Mouse (Mus musculus) liver, embryonic 14.5 days (tissue): Measurements from ENCODE around the gene Naglu. TPM values are rescaled to one million over a fixed set of nuclear protein-coding genes. Genes with fewer than 3 reads are reported as not detected.
A peak's percentile ranks its signal among the peaks of the same experiment; 100 is the strongest.

Experiments
- ATAC-seq: fragments of 200-750 bp; cut with Nextera tagmentation; 2 replicates; pipeline ENCODE4 v1.8.0; 2017; ENCODE audit warnings: moderate number of reproducible peaks, mild to moderate bottlenecking, moderate library complexity; ENCODE audit not compliant: insufficient read depth
- DNase-seq, 3 experiments: peaks; one replicate each; pipeline ENCODE4 v3.0.0-alpha.2; 2012 to 2013; ENCODE audit warnings: low read depth in 3 of 3, low spot score in 3 of 3
- H3K27ac ChIP-seq: fragments of 300-500 bp; sonication (generic); 2 replicates; pipeline ENCODE4 v1.5.1; 2014; ENCODE audit warnings: moderate library complexity, mild to moderate bottlenecking, control low read depth, inconsistent platforms
- H3K27me3 ChIP-seq: fragments of 300-500 bp; sonication (generic); 2 replicates; pipeline ENCODE4 v1.6.1; 2014; ENCODE audit warnings: mild to moderate bottlenecking, low read length, moderate library complexity; ENCODE audit not compliant: control insufficient read depth, insufficient read depth
- H3K36me3 ChIP-seq: fragments of 300-500 bp; sonication (generic); replicated peaks from 2 replicates; pipeline ENCODE4 v1.6.1; 2014; ENCODE audit warnings: low read depth; ENCODE audit not compliant: control insufficient read depth, insufficient read depth
- H3K4me1 ChIP-seq, 2 experiments: fragments of 200-500 bp in 1 of 2; fragments of 300-500 bp in 1 of 2; sonication (generic) in 1 of 2; replicated peaks; 2 replicates each; pipeline ENCODE4 v1.6.1; 2012 to 2014; ENCODE audit warnings: antibody characterized with exemption in 1 of 2, inconsistent platforms in 1 of 2, low read length in 1 of 2; ENCODE audit not compliant: control insufficient read depth in 2 of 2, insufficient read depth in 2 of 2
- H3K4me2 ChIP-seq: fragments of 300-500 bp; sonication (generic); 2 replicates; pipeline ENCODE4 v1.6.1; 2014; ENCODE audit warnings: low read depth, mild to moderate bottlenecking, control low read depth, moderate library complexity
- H3K4me3 ChIP-seq, 2 experiments: fragments of 200-500 bp in 1 of 2; fragments of 300-500 bp in 1 of 2; sonication (generic) in 1 of 2; 2 replicates each; pipeline ENCODE4 v1.5.1; 2012 to 2014; ENCODE audit warnings: low read depth in 2 of 2, low read length in 2 of 2, mild to moderate bottlenecking in 2 of 2, control low read depth in 1 of 2, inconsistent platforms in 1 of 2, moderate library complexity in 1 of 2; ENCODE audit not compliant: insufficient read depth in 1 of 2
- H3K9ac ChIP-seq: fragments of 300-500 bp; sonication (generic); replicated peaks from 2 replicates; pipeline ENCODE4 v1.6.1; 2014; ENCODE audit warnings: mild to moderate bottlenecking, control low read depth, moderate library complexity
- H3K9me3 ChIP-seq: fragments of 300-500 bp; sonication (generic); 2 replicates; pipeline ENCODE4 v1.6.1; 2016; ENCODE audit warnings: low read length, mixed read lengths; ENCODE audit not compliant: control insufficient read depth
- CTCF ChIP-seq: IDR thresholded peaks from 2 replicates; pipeline ENCODE4 v1.5.1; 2016; ENCODE audit warnings: antibody characterized with exemption, low read depth, control low read depth
- EP300 ChIP-seq: IDR thresholded peaks from 2 replicates; pipeline ENCODE4 v1.6.1; 2016; ENCODE audit warnings: antibody characterized with exemption, low read depth
- WGBS: fragments of 180-500 bp; shearing (Covaris S2); extraction: QIAGEN DNeasy Blood & Tissue Kit; methylation state at CpG from one replicate; pipeline ENCODE4 v1.1.7; 2014; ENCODE audit not compliant: insufficient replicate concordance; 5-methylcytosine and 5-hydroxymethylcytosine counted together
- polyA plus RNA-seq, 2 experiments: library from polyadenylated mRNA; depleted of rRNA in 1 of 2; stranded (reverse) in 1 of 2; unstranded in 1 of 2; fragments of >200 nt; fragmentation: Nextera tagmentation in 1 of 2; extraction: Ambion mirVana in 1 of 2; gene quantifications; 2 replicates each; pipeline versions ENCODE4 v1.2.1 to v1.2.3; 2012 to 2014

Gene Naglu
- polyA plus RNA-seq, 2 experiments = 3.4 to 4.3 TPM

DNA sequence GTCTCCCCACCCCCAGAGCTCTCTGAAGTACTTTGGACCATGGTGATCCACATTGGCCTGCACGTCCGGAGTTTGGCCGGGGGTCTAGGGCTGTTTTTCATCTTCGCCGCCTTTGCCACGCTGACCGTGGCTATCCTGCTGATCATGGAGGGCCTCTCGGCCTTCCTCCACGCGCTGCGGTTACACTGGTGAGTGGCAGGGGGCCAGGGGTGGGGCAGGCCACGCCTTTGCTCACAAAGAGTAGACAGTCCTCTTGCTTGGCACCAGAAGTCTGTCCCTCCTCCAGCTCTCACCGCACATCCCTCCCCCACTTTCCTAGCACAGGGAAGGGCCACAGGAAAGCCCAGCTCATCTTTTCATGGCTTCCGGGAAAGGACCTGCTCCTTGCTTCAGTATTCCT, 14.4 kb upstream of the Naglu start:
- Histone ChIP-seq H3K4me2 (no peak overlapping the region), H3K4me3 (no peak overlapping the region), H3K27me3 (no peaks in the 10 kb centered on the region), H3K27ac (no peak overlapping the region), H3K4me1 (peaks cover 0 to 7% of the 10 kb centered on the region in 2 experiments; a peak in 2 of 4 replicates), H3K9ac (no peak overlapping the region), H3K36me3 (peaks cover 65% of the 10 kb centered on the region), H3K9me3 (no peaks in the 10 kb centered on the region)
- no peak for ATAC-seq
- no peak for TF ChIP-seq CTCF
- TF ChIP-seq EP300 = no peak
- WGBS = 57% methylated on average over 14 of the region's 14 CpGs
- DNase-seq = no peak

DNA sequence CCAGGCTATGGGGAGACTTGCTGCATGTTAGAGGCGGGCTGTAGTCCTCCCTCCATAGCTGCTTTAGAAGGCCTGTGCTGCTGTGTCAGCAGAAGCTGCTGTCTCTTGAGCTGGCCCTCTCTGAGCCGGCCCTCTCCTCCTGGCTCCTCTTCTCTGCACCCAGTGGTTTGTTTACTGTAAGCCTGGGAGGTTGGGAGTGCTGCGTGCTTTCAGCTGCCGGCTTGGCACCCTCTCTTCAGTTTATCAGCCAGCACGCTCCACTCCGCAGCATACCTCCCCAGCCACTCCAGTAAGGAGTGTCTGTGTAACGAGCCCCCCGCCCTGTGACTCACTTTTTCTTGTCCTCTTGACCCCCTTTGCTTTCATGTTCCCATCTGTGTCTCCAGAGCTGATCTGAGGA, 12.9 kb upstream of the Naglu start:
- no peak overlapping the region; the same call in 1 of the 2 replicates for H3K27ac ChIP-seq
- ATAC-seq = no peak

DNA sequence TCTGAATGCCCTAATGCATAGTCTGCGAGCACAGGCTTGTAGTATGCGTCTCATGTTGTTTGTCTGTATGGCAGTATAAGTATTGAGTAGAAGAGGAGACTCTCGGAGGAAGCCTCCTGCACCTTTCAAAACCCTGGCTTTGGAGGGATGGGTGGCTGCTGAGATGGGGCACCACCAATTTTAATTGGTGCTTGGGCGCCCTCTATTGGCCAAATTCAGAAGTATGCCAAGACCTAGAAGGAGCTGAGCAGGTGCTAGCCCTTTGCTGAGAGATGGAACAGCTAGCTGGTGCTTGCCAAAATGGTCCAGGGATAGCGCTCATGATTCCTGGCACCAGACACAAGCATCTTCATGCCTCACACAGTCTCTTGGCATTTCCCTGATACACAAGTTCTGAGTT, 12.0 kb upstream of the Naglu start:
- no peaks in the 10 kb centered on the region for H3K27me3 ChIP-seq
- ATAC-seq (peak; percentile 30; the same call in 1 of the 2 replicates), DNase-seq (peak; percentile 56 to 66 (median 59))
- 31% methylated on average over 5 of the region's 5 CpGs for WGBS
- H3K4me2 ChIP-seq = no peak overlapping the region
- TF ChIP-seq EP300 (no peak), CTCF (peak; percentile 91)
- no peak overlapping the region for H3K9ac ChIP-seq
- H3K36me3 ChIP-seq = peaks cover 60% of the 10 kb centered on the region
- H3K9me3 ChIP-seq = no peaks in the 10 kb centered on the region
- H3K27ac ChIP-seq = no peak overlapping the region
- no peak overlapping the region for H3K4me3 ChIP-seq
- H3K4me1 ChIP-seq = peaks cover 4 to 15% of the 10 kb centered on the region in 2 experiments

More for the DNA sequence above, 12.9 kb upstream of the Naglu start:
- Histone ChIP-seq H3K27me3 (no peaks in the 10 kb centered on the region), H3K4me3 (no peak overlapping the region), H3K36me3 (peaks cover 60% of the 10 kb centered on the region), H3K9me3 (no peaks in the 10 kb centered on the region), H3K4me2 (no peak overlapping the region), H3K9ac (no peak overlapping the region), H3K4me1 (peaks cover 0 to 7% of the 10 kb centered on the region in 2 experiments; a peak in 2 of 4 replicates)
- no peak for DNase-seq
- TF ChIP-seq EP300 = no peak
- WGBS = 75% methylated on average over 8 of the region's 8 CpGs

DNA sequence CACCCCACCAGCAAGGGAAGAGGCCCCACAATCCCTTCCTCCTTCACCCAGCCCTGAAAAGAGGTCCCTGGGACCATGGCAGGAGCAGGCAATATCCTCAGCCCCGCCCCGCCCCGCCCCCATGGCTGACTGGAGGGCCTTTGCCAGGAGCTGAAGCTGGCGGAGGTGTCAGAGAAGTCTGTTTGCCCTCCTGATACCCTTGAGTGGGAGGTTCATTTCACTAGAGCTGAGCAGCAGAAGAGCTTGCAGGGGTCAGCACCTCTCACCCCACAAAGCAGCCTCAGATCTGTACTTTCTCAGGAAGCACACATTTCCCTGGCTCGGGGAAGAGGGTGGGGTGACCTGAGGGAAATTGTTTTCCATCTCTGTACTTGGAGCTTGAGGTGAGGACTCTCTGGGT, 11.1 kb upstream of the Naglu start:
- DNase-seq (no peak), ATAC-seq (no peak)
- peaks cover 53% of the 10 kb centered on the region for H3K36me3 ChIP-seq
- H3K27ac ChIP-seq = no peak overlapping the region
- H3K4me1 ChIP-seq = peaks cover 10 to 22% of the 10 kb centered on the region in 2 experiments
- no peak for TF ChIP-seq CTCF
- TF ChIP-seq EP300 = no peak
- no peak overlapping the region for H3K9ac ChIP-seq
- no peaks in the 10 kb centered on the region for H3K27me3 ChIP-seq
- H3K4me2 ChIP-seq = no peak overlapping the region
- H3K4me3 ChIP-seq = no peak overlapping the region
- H3K9me3 ChIP-seq = no peaks in the 10 kb centered on the region
- 62% methylated on average over 5 of the region's 5 CpGs for WGBS

DNA sequence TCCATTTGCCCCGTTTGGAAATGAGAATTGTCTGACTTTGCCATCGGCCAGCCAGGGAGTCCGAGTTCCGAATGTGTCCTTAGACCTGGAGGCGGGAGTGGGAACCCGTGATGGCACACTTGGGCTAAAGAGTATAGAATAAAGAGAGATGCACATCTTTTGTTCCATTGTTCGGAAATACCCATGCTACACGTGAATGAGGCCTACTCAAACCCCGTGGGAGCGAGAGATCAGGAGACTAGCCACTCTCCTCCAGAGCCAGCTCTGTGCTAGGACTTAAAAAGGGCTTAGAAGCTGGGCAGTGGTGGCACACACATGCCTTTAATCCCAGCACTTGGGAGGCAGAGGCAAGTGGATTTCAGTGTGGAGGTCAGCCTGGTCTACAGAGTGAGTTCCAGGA, 10.3 kb upstream of the Naglu start:
- H3K4me1 ChIP-seq = peaks cover 16 to 30% of the 10 kb centered on the region in 2 experiments
- H3K4me2 ChIP-seq = no peak overlapping the region
- DNase-seq = no peak
- no peaks in the 10 kb centered on the region for H3K9me3 ChIP-seq
- no peak overlapping the region for H3K9ac ChIP-seq
- H3K36me3 ChIP-seq = peaks cover 50% of the 10 kb centered on the region
- H3K4me3 ChIP-seq = no peak overlapping the region
- no peak overlapping the region for H3K27ac ChIP-seq
- H3K27me3 ChIP-seq = no peaks in the 10 kb centered on the region
- 84% methylated on average over 10 of the region's 10 CpGs for whole genome bisulfite sequencing
- ATAC-seq = no peak
- TF ChIP-seq CTCF = no peak
- no peak for TF ChIP-seq EP300
